Mouse (Mus musculus) adipose tissue, adult 10 weeks (tissue): Measurements from ENCODE around the gene Capn3. TPM values are rescaled to one million over a fixed set of nuclear protein-coding genes. Genes with fewer than 3 reads are reported as not detected.

Experiments
- polyA plus RNA-seq: library from polyadenylated mRNA; stranded (reverse); fragments of 350-450 nt; fragmentation: Illumina TruSeq; extraction: RNeasy Lipid Tissue Mini Kit (QIAGEN cat#74804); gene quantifications from one replicate; pipeline ENCODE4 v1.2.3, GENCODE M21; 2014; ENCODE audit warnings: low read depth, low replicate concordance

Capn3 gene
- polyA plus RNA-seq, result 12.7 TPM

GRCm38 (mm10) chr2:120455719-120456118 lies at the start of gene Capn3:
TSS of gene Capn3 (plus strand) at chr2:120456019.

Other genes starting within 250 kb of the Capn3 start
- gene Pla2g4e, start 210.7 kb upstream of the Capn3 start, polyA plus RNA-seq, result 0.15 TPM
- 0.20 TPM for gene Pla2g4d, start 166.8 kb upstream of the Capn3 start, polyA plus RNA-seq
- 9.0 TPM for gene Pla2g4f, start 141.9 kb upstream of the Capn3 start, polyA plus RNA-seq
- gene Vps39, start 102.9 kb upstream of the Capn3 start, polyA plus RNA-seq, result 25.9 TPM
- 24.4 TPM for gene Ganc, start 52.1 kb upstream of the Capn3 start, polyA plus RNA-seq
- gene Tmem87a, start 51.9 kb upstream of the Capn3 start, polyA plus RNA-seq, result 27.8 TPM
- gene Zfp106, start 107.8 kb downstream of the Capn3 start, polyA plus RNA-seq, result 53.7 TPM
- 35.7 TPM for gene Snap23, start 111.7 kb downstream of the Capn3 start, polyA plus RNA-seq
- 11.1 TPM for gene Haus2, start 153.4 kb downstream of the Capn3 start, polyA plus RNA-seq
- 20.5 TPM for gene Lrrc57, start 153.5 kb downstream of the Capn3 start, polyA plus RNA-seq
- 9.2 TPM for gene Stard9, start 173.1 kb downstream of the Capn3 start, polyA plus RNA-seq